Mouse (Mus musculus): ENCODE measurements around the gene Amy2a2.
"Not testable (repeated sequence)": the region's sequence is repeated elsewhere in the genome, so short reads cannot be mapped to it uniquely, and the experiment has no call there.

- not testable (repeated sequence) for TF ChIP-seq CTCF (IDR thresholded peaks at IDR 0.05; ENCODE audit: low read depth, low read length); POLR2A (IDR thresholded peaks at IDR 0.05; ENCODE audit: borderline replicate concordance, low read depth, low read length)
These were observed at the start of gene Amy2a2 for GRCm38 (mm10) chr3:113356558-113356957.

Measured in bone marrow macrophage, adult 2 months (primary cell).